Mouse (Mus musculus): ENCODE results near the gene Gm16181.
"Not testable (repeated sequence)": the region's sequence is repeated elsewhere in the genome, so short reads cannot be mapped to it uniquely, and the experiment has no call there.

The Gm16181 gene

DNA sequence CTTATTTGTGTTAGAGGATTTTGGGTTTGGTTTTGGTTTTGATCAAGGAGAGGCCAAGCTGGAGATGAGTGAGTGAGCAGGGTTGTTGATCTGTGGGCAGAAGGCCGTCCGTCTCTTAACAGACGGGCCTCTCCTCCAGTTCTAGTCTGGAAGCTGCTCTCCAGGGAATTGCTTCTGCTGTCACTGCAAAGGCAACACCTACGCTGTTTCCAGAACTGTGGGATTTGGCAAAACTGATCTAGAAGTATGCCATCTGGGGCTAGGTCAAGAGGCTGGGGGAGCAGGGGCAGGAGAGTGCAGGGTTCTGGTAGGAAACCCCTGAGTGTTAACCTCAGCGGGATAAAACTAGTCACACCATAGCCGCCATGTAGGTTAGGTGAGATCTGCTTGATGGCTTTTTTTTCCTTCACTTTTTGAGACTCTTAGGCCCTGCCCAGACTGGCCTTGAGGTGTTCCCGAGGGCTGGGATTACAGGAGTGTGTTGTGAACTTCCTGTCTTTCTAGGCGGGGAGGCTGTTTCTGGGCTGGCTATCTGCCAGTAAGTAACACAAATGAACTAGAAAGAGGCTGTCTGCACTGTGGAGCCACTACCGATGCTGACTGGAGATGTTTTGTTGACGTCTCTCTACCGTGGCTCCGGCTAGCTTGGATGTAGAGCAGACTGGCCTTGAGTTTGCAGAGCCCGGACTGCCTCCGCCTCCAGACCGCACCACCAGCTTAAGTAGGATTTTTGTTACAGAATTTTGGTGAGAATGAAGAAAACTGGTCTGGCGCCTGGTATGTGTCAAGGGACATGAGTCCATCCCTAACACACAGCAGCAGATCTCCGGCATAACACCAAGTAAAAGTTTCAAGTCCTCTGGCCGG, 12.7 kb downstream of the Gm16181 start, which contains the start of gene Atp6v1g2:
Gene Atp6v1g2, plus strand, starts transcription at position 547 of the 867 bp plus-strand sequence.
- peak; percentile 20 to 51 for DNase-seq

DNA sequence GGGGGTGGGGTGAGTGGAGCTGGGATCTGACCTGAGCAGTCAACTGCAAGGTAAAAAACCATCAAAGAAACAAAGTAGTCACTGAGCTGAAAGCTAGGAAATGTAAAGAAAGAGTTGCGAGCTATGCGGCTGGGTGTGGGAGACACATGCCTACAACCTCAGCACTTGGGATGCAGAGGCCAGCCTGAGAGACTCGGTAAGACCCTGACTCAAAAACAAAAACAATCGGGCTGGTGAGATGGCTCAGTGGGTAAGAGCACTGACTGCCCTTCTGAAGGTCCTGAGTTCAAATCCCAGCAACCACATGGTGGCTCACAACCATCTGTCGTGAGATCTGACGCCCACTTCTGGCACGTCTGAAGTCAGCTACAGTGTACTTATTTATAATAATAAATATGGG, 13.5 kb downstream of the Gm16181 start:
- DNase-seq = not testable (repeated sequence)

DNA sequence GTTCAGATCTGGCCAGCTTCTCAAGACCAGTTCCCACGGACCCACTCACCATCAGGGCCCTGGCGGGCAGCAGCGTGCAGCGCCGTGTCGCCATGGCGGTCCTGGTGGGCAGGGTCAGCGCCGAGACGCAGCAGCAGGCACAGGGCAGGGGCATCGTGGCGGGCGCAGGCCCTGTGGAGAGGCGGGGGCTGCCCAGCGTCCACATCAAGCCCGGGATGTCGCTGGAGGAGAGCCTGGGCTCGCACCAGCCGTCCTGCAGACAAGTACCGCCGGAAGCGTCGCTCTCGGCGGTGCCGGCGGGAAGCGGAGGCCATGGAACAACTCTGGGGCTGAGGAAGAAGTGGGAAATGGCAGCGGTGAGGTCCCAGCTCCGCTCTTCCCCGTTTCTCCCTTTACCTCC, 14.3 kb downstream of the Gm16181 start:
- DNase-seq = peak; percentile 67 to 78

DNA sequence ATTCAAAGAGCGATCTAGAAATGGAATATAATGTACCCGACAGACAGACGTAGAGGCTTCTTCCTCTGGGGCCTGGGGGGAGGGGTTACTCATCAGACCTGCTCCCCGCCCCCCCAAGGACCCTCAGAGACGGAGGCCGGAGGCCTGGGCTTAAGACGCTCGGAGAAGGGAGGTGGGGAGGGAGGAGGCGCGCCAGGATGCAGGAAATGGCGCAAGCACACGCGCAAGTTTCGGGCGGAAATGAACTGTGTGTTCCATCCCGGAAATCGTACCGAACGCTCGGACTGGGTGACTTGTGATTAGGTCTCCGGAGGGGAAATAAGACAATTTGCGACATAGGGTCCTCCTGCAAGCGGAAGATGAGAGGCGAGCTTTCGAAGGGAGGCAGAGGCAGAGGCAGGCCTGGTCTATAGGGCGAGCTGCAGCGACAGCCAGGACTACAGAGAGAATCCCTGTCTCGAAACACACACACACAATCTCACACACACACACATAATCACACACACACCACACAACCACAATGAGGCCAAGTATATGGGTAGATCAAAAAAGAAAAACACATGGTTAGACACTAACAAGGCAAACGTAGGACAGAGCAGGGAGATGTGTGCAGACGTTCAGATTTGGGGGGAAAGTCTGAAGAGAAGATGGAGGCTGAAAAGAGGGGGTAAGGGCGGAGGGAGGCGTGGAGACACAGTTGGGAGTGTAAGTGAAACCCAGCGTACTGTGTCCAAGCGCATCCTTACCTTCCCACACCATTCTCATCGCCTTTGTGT, 15.2 kb downstream of the Gm16181 start, which contains the start of gene Nfkbil1:
Gene Nfkbil1, minus strand, starts transcription at position 179 of the 776 bp plus-strand sequence.
- peak; percentile 90 to 95 for DNase-seq

DNA sequence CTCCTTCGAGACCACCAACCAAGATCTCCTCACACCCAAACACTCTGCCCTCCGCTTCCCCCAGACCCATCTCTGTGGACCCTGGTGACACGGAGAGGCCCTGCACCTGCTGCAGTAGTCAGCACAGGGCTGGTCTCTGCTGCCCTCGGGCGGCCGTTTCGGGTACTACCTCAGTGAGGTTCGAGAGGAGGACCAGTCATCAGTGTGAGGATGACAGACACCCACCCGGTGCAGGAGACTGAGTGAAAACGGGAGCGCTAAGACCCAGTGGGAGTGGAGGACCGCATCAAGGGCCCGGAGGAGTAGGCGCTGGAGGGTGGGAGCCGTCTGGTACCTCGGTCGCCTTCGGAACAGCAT, 15.7 kb downstream of the Gm16181 start:
- DNase-seq = peak; percentile 98 to 99

GRCm38 (mm10) chr17:35236996-35237395, 16.4 kb downstream of the Gm16181 start:
- DNase-seq = no peak

GRCm38 (mm10) chr17:35237504-35237903, 16.9 kb downstream of the Gm16181 start:
- DNase-seq = no peak

GRCm38 (mm10) chr17:35239700-35240099, 19.1 kb downstream of the Gm16181 start:
- no peak for DNase-seq

DNA sequence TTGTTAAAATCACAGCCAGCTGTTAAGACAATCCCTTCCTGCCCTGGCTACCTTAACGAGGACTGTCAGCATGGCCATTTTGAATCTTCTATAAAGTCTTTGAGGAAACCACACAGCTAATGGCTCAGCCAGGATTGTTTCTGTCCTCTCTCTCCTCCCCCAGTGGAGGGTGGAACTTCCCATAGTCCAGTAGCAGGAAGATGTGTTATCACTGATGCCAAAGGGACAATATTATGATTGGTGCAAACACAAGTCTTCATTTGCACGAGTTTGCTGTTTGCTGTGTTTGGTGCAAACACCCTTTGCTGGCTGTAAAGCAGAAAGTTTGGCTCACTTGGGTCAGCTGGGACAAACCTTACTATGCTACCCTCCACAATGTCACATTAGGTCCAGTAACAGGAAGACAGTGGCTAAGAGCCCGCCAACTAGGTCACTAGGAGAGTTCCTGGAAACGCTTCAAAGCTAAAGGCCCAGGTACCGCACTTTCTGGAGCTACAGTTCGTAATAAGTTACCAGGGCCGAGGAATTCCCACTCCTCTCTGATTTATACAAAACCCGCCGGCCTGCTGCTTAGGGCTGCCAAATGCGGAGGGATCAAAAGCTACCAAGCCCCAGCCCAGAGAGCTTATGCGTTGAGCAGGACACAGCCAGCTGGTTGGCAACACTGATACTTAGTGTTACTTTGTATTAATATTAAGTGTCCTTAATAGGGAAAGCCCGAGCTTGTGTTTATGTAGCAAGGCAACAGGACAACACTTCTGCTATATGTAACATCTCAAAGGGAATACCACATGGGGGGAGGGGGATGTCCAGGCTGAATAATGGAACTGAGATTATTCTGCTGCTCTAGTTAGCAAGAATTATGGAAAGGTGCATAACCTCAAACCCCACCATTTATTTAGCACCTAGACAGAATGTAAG, 20.0 kb downstream of the Gm16181 start:
- peak in 1 of 2 experiments; percentile 54 for DNase-seq

GRCm38 (mm10) chr17:35241305-35242014, 20.8 kb downstream of the Gm16181 start, which contains the start of gene Ddx39b:
TSS of gene Ddx39b (plus strand) at chr17:35241746.
- DNase-seq = peak; percentile 95 to 98

DNA sequence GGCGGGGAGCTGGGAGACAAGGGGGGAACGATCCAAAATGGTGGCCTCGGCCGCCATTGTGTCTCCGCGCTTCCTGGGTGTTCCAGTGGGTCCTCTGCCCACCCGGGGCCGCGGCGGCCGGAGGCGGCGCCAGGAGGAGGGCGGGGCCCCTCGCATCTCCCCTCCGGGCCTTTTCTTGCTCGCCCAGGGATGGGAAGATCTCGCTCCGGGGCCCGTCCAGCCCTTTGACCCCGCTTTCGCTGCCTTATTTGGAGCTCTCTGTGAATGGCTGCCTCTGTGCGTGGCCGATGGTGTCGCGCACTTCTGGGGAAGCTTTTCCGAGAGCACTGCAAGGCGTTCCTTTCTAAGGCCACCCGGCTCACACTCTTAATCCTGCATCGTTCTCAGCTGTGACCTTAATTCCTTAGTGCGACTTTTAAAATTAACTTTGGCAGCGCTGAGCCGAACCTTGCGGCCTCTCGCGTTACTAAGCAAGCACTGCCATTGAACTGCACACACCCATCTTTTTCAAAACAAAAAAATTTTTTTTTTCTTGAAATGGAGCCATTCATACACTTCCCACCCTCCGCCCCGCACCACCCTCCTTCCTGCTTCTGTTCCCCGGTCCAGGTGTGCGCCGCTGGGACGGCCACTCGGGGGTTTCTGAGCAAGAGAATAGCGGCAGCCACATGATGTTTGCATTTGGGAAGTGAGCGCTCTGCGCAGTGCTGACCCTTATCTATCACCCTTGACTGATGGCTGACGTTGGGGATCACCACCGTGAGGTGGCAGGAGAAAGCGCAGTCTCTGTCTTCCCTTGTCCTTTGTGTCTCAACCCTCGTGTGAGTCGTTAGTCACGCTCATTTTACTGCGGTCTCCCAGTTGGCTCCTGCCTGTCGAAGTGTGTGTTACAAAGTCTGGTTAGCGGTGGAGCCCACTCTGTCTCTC, 21.6 kb downstream of the Gm16181 start:
- DNase-seq = peak; percentile 78 to 89

DNA sequence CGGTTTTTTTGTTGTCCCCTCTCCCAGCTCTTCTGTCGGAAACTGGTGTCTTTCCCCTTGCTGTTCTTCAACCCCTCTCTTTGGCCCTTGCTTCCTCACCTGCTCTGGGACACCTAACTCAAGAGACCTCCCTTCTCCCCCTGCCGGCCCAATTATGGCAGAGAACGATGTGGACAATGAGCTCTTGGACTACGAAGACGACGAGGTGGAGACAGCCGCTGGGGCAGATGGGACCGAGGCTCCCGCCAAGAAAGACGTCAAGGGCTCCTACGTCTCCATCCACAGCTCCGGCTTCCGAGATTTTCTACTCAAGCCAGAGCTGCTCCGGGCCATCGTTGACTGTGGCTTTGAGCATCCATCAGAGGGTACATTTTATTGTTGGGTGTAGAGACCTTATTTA, 22.5 kb downstream of the Gm16181 start:
- DNase-seq = peak; percentile 73 to 78

DNA sequence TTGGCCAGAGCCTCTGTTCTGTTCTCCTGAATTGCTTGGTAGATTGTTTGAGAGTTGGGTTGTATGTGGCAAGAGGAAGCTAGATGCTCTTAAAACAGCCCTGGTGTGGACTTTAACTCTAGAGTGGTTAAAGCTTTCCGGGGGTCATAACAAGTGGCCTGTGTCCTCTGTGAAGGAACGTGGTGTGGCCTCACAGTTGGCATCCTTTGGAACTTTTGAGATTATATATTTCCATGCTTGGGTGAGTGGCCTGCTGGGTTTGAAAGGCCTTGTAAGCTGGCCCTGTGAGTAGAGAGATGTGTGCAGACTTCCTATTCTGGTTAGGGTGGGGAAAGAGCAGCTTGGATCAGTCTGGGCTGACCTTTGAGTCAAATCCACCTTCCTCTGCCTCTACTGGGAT, 24.4 kb downstream of the Gm16181 start:
- DNase-seq = no peak

DNA sequence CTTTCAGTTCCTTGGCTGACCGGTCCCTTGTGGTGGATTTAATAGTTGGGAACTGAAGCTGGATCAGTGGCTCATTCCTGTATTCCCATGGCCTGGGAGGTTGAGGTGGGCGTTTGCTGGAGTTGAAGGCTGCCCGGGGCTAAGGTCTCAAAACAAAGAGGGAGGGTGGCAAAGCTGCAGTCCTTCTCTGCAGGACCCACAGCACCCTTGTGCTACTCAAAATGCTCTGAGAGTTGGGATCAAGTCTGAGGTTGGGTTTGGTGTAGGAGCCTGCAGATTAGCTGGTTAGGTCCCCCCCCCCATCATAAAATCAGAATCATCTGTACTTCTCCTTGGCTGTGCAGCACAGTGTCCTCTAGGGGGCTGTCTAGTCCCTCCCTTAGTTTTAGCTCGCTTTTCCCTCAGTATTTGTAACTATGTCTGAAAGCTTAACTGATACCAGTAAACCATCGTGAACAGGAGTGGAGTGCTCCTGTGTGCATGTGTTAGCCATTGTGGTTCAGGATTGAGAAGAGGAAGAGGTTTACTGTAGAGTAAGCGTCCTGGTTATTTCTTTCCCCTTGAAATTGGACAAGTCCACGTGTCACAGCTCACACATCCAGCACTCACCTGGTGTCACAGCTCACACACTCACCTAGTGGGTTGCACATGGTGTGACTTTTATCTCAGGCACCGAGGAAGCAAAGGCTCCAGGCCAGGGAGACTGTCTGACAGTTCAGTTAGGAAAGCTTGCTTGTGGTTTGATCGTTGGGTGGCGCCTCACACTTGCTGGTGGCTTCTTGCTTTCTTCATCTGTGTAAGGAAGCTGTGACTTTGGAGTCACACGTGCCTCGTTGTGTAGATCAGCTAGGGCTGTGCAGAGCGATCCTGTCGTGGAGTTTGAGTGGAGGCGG, 25.3 kb downstream of the Gm16181 start:
- DNase-seq = peak in 1 of 2 experiments; percentile 59

DNA sequence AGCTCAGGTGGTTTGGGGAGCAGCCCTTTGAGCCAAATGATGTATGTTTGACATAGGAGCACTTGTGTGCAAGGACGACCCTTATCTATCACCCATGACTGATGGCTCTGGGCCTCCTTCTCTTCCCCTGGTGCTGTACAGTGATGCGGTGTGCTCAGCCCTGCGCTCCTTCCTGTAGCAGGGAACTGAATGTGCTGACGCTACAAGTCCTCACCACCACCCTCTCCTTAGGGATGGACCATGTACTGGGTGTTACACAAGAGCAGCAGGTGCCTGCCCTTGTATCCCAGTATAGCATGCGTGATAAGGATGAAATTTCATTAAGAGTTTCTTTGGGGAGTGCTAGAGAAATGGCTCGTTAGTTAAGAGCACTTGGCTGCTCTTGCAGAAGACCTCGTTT, 26.5 kb downstream of the Gm16181 start:
- DNase-seq = peak in 1 of 2 experiments; percentile 22

DNA sequence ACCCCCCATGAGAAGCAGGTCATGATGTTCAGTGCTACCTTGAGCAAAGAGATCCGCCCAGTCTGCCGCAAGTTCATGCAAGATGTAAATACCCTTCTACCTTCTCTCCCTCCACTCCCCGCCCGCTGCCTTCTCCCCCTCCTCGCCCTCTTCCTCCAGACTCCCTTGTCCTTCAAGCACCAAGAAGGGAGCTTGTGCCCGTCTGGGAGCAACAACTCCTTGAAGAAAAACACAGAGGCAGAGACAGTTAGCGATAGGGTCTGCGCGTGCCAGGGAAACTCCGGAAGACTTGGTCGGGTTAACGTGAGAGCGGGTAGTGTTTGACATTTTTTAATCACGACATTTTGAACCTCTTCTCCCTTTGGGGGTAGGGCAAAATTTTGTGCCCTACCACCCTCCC, 28.4 kb downstream of the Gm16181 start:
- no peak for DNase-seq

GRCm38 (mm10) chr17:35249451-35250197, 29.0 kb downstream of the Gm16181 start:
- DNase-seq = peak in 1 of 2 experiments; percentile 56

DNA sequence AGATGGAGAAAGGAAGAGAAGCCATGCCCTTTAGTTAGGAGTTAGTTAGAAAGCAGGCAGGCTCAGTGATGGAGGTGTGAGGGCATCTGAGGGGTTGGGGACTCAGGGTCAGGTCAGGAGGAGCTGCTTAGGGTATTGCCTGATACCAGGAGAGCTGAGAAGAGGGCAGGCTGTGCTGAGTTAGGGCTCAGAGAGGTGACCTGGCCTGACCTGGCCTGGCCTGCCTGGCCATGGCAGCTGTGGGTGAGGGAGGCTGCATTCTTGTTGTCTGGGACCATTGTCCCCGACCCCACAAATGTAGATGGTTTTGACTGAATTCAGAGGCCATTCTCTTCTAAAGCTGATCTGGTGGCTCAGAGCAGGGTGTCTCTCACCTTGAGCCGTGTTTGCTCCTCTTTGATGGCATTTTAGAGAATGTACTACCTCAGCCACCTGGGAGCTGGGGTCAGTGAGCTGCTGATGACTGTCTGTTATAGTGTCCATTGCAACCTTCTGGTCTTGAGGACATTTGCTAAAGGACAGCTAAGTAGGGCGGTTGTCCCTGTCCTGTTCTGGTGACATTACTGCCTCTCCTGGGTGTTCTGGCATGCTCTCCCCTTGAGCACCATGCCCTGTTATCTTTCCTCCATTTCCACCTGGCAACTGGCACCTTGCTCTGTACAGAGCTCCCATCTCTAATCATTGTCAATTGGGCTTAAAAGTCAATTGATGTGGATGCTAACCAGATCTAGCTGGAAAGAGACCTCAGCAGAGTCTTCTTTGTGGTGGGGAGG, 29.9 kb downstream of the Gm16181 start:
- peak in 1 of 2 experiments; percentile 17 for DNase-seq

Data from kidney, postnatal 4 days (tissue).